Mouse (Mus musculus): ENCODE data around the gene Olfr877.

The Olfr877 gene

DNA sequence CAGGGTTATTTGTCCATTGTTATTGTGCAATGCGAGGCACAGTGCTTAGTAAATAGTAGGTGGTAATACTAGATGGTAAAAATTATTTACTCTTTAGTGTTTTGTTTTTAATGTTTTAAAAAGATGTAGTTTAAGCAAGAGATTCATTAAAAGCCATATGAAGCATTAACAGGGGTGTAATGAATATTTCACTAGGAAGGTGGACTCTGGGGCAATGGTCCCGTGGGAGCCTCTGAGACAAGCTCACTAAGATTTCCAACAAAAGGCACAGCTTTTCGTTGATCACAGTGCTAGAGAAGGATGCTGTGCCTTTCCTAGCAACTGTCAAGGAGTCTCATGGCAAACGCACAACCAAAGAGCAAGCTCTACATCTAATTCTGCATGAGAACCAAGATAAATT is at the start of gene Olfr877:
Gene Olfr877 (plus strand): TSS at position 301 of the 400 bp plus-strand sequence.
- DNase-seq, result no peak

DNA sequence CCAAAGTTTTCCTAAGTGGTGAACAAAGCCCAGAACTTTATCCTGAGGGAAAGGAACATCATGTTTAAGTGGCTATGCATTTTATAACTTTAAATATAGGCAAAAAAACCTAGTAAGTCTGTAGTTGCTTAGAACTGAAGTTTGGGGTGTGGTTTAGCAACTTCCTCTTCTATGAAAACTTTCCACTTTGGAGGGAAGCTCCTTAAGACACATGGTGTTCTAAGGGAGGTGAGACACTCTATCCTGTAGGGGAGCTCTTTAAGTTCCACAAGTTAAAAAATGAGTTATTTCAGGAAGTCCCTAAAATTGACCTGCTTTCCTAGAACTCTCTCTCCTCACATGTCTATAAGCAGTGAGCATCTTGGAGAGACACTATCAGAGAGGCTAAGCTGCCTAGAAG is 46.8 kb upstream of the Olfr877 start:
- DNase-seq, result no peak

DNA sequence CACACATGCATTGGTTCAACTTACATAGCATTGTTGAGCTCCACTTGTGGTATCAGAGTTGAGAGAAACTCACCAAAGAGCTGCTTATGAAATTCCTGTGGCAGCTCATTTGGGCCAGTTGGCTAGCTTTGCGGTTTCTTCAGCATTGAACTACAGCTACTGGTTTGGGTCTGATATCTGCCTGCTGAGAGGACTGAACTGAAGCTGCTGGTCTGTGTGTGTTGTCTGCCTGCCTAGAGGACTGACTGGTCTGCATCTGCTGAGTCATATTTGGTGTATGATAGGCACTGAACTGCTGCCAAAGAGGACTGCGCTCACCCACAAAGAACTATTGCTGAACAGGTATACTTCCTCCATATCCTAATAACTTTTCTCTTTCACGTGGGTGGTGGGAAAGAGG is 45.6 kb upstream of the Olfr877 start:
- no peak for DNase-seq

DNA sequence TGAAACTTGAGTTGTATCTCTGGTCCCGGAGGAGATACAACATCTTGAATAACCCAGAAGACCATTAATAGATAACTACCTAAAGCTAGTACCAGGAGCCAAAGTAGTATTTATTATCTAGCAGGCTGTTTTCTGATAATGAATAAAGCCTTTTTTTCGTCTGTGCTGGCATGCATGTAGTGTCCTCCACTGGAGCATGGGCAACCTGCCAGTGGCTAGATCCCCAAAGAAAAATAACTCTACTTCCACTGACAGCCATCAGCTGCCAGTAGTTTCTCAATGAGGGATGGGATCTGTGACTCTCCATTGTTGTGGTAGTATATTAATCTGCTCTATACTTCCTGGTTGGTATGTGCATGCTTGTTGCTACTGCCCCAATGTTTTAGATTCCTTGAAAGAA is 45.1 kb upstream of the Olfr877 start:
- no peak for DNase-seq

DNA sequence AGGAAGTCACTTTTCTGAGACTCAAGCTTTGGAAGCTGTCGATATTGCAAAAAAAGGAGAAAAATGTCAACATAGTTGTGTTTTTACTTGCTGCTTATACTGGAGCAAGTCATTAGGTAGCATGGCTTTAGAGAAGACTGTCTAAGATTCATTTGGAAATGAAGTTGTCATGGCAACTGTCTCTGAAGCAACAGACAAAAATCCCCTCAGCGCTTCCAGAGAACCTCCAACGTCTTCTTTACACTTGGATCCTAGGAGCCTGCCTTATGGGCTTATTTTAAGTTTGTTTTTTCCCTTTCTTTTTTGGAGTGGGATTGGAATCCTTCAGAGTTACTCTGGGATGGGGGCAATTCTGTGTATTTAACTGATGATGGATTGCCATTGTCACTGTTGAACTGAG is 39.4 kb upstream of the Olfr877 start:
- DNase-seq, result no peak

DNA sequence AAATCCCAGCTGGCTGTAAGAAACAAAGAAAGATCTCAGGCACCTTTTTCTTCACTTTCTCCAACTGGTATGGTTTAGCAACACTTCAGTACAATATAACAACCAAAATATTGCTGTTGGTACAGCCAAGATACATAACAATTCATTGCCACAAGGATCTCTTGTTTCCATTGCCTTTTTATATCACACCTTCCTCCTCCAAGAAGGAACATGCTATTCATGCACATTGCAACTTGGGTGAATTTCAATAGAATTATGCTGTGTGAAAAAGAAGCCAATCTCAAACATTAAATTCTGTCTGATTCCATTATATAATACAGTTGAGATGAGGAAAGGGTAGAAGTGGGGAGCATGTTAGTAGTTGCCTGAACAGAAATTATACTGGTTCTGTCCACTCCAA is 24.2 kb upstream of the Olfr877 start:
- no peak for DNase-seq

DNA sequence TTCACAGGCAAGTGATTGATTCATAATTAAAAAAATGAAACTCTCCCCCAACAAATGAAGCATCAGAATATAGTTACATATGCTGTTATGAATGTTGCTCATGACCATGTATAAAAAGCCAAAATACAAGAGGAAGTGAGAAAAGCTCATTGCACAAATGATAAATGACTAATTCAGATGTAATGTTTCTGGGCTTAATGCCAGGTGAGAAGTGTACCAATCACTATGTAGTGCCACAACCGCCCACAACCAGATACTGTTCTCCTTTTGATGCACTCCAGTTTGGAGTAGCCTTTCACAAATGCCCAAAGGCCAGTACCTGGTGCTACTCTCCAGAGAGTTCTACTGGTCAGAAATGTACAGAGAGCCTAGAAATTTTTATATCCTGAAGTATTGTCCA is 20.7 kb upstream of the Olfr877 start:
- DNase-seq, result no peak

DNA sequence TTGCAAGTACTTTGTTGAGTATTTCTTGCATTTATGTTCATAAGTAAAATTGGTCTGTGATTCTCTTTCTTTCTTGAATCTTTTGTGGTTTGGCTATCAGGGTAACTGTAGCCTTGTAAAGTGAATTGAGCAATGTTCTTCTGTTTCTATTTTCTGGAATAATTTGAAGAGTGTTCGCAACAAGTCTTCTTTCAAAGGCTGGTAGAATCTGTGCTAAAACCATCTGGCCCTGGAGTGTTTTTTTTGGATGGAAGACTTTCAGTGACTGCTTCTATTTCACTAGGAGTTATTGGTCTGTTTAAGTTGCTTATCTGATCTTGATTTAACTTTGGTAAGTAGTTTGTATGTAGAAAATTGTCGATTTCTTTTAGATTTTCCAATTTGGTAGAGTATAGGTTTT is 4.8 kb upstream of the Olfr877 start:
- no peak for DNase-seq

DNA sequence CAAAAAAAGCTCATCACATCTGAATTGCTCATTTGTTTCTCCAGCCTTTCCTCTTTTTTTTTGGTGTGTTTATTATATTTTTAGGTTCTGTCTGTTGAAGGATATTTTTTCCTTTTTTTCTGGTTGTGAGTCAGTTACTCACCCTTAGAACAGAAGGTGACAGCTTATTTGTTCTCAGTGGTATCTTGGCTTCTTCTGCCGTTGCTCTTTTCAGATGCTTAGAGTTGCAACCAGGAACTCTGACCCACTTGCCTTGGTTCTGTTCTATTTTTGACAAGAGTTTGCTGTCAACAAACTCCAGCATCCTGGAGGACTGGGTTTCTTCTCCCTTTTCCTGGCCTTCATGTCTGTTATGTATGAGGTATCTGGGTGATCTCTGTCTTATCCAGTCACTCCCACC is 9.3 kb downstream of the Olfr877 start:
- DNase-seq, result no peak

DNA sequence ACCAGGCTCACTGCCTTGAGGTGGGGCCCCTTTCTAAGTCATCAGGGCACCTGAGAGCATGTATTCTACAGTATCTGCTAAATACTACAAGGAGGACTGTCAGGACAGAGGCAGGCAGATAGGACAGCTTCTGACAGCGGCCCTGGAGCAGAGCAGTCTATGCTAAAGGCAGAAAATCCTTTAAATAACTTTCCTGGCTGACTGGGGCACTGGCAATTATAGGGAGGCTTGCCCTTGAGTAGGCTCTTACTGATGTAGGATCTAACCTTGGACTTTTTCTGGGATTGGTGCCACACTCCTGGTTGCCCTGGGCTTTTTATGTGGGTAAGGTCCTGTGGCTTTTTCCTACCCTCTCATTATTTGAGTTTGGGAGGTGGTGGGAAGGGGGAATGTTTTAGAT is 16.2 kb downstream of the Olfr877 start:
- no peak for DNase-seq

DNA sequence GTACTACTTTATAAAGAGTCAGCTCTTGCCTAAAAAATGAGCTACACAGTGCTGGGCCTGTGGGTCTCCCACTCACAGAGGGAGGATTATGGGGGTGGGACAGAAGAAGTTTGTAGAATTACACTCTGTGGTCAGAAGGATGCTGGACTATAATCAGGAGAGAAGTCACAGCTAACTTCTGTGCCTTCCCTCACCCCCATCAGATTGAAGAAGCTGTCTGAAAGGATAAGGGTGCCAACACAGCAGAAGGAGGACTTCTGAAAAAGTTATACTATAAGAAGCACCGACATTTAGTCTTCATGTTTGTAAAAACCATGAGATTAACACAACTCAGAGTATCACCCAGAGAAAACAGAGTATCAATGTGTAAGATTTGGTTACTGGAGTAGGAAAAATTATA is 17.0 kb downstream of the Olfr877 start:
- DNase-seq, result no peak

DNA sequence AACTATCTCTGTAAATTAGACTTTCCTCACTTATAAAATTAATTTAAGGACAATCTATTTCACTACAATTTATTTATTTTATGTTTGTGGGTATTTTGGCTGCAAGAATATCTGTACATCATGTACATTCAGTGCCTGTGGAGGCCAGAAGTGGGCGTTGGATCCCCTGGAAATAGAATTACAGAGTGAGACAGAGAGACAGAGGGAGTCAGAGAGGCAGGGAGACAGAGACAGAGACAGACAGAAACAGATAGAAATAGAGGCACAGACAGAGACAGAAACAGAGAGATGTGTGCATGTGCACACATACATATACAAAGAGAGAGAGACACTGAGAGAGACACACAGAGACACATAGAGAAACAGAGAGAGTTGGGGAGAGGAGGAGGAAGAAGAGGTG is 17.5 kb downstream of the Olfr877 start:
- DNase-seq, result no peak

DNA sequence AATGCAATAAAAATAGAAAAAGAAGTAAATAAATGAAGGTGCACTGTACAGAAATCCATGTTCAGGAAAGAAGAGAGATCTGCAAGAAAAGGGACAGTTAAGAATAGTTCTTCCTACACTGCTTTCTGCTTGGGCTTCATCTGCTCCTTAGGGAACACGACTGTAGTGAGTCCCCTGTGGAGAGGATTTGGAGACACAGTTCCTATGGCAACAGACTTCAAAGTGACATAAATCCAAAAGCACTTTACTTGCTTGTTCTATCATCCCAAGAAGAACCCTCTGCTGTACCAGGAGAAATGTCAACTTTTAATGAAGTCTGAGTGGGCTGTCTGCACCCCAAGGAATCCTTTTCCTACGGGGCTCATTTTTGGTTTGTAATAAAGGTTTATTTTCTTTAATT is 36.9 kb downstream of the Olfr877 start:
- DNase-seq, result no peak

DNA sequence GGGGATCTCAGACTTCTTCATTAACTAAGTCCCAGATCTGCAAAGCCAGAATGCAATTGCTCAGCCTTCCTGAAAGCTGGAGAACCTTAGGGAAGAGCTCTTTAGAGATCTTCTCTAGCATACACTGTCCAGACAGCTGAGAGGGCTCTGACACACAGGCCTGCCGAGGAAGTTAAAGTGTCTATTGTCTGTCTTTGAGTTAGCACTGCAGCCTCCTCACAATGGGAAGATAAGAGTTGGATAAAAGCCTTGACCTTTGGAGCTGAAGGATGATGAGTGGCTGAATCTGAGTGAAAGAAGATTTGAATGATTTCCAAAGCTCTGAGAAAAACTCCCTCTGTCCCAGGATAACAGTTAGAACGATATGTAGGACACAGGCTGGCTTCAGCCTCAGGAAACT is 42.6 kb downstream of the Olfr877 start, which contains the start of gene Olfr145:
Gene Olfr145 (plus strand): TSS at position 64 of the 400 bp plus-strand sequence.
- DNase-seq, result no peak

DNA sequence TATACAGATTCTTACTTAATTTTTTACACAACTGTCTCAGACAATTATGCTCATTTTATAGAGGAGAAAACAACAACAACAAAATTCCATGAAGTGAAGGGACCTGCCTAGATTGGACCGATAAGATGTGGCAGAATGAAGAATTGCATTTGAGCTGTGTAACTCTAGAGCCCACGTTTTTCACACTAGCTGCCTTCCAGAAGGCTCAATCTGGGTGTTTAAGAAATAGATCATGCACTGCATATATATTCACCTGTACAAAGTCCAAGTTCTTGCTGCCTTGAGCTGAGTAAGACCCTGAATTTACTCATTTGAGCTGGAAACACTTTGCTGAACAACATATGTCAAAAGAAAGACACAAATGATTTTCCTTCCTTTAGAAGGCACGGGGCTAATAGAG is 51.5 kb downstream of the Olfr877 start:
- DNase-seq, result no peak

Data from thymus, postnatal 14 days (tissue).